Mouse (Mus musculus): ENCODE data around the gene Plxnb1.

Gene Plxnb1

DNA sequence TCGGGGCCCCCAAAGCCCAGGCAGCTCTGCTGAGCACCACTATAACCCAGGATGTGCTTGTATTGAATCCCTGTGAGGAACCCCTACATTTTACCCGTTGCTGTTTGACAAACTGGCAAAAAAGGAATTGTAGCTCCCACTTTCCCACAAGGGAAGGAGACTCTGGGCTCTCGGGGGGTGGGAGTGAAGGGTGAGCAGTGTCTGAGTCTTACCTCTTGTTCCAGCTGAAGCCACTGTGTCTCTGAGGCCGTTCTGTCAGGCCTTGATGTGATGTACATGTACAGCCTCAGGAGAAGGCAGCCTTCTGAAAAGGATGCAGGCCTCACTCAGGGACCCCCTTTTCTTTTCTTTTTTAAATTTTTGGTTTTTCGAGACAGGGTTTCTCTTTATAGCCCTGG is 34.3 kb upstream of the Plxnb1 start:
- DNase-seq (ENCODE audit: low spot score) = no peak

DNA sequence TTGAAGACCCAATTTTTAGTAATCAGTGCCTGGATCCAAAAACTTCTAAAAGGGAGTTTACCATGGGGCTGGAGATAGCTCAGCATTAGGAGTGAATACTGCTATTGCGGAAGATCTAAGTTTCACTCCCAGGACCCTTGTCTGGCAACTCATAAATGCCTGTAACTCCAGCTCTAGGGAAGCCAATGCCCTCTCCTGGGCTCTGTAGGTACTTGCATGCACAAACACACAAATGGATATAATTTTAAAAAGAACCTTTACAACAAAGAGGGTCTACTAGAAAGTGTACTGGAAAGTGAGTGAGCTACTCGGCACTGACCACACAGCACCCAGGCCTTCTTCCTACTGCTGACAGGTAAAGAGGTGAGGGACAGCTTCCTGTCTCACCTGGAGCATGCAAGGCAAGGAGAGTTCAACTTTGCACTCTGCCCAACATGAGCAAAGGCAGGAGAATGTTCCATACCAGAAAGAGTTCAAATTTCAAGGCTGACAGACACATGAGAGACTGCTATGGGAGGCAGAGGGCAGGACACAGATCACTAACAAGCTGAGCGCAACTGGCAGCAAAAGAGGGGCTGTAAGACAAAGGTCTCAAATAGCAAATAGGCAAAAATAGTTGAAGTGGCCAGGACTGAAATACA is 27.0 kb upstream of the Plxnb1 start:
- no peak for DNase-seq (ENCODE audit: low spot score)

DNA sequence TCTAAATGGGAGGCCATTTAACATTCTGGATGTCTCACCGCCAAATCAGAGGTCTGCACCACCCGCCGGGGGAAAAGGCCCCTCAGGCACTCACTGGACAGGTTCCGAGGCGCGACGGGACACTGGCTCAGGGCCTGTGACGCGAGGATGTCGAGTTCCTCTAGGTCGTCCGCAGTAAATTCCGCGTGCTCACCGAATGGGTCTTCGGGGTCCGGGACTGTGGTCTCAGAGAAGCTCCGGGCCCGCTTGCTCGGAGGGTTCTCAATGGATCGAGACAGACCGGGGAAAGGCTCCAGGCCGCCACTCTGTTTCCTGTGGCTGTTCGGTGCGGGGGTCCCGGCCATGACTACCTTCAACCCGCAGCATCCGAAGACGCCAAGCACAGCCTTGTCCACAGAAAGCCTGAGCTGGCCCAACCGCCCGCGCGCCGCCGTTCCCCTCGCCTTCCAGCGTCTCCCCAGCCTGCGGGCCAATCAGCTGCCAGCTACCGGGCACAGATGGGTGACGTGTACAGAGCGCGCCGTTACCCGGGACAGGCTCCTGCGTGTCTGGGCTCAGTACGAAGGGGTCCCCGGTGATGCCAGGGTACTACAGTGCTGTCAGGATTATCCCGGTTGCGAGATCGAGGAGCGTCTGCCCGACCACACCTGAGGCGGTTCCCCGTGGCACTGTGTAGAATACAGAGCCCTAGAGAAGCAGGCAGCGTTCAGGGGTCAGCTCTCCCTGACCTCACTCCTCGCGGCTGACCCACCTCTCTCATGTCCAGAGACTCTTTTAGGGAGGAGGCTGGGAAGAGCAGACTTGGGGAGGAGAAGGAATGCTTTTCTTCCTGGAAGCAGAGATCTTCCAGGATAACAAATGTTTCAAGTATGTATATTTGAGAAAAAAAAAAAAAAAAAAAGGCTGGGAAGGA is 21.3 kb upstream of the Plxnb1 start, which contains the start of gene Atrip:
TSS of gene Atrip (minus strand) at position 464 of the 913 bp plus-strand sequence.
- DNase-seq (ENCODE audit: low spot score) = peak; percentile 75

GRCm38 (mm10) chr9:109080516-109080915 is 14.7 kb upstream of the Plxnb1 start:
- DNase-seq (ENCODE audit: low spot score) = no peak

GRCm38 (mm10) chr9:109081749-109082123 is 13.5 kb upstream of the Plxnb1 start:
- DNase-seq (ENCODE audit: low spot score) = no peak

DNA sequence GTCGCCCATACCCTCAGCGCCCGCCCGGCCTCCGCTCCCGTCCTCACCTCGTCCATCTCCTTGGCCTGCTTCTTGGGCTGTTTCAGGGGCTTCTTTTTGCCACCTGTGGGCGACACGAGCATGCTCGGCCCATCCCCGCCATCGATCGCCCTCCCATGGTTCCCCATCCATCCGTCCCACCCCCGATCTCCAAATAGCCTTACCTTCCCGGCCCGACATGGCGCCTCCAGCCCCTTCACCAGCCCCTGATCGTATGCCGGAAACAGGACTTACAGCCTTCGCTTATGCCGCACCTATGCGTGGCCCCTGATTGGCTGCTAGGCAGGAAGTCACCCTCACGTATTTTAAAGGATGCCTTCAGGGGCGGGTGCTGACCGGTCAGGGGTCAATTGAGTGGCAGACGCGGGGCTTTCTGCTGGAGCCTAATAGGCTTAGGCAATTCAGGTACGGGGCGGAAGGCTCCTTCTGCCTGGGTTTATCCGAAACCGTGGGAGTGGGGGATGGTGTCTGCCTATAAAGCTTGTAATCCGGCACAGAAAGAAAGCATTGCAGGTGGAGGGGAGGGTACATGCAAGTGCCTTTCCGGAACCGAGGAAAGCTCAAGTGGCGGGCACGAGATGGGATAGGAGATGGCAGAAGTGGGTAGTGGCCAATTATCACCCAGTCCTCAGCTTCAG is 12.9 kb upstream of the Plxnb1 start, which contains the start of the genes Ccdc51 and Tma7:
TSS of gene Ccdc51 (plus strand) at position 370 of the 677 bp plus-strand sequence.
TSS of gene Tma7 (minus strand) at position 464 of the 677 bp plus-strand sequence.
- DNase-seq (ENCODE audit: low spot score) = peak; percentile 71

- DNase-seq (ENCODE audit: low spot score) = no peak
Measured at GRCm38 (mm10) chr9:109084922-109085321, 10.3 kb upstream of the Plxnb1 start.

- no peak for DNase-seq (ENCODE audit: low spot score)
Measured at GRCm38 (mm10) chr9:109087987-109088386, 7.2 kb upstream of the Plxnb1 start.

DNA sequence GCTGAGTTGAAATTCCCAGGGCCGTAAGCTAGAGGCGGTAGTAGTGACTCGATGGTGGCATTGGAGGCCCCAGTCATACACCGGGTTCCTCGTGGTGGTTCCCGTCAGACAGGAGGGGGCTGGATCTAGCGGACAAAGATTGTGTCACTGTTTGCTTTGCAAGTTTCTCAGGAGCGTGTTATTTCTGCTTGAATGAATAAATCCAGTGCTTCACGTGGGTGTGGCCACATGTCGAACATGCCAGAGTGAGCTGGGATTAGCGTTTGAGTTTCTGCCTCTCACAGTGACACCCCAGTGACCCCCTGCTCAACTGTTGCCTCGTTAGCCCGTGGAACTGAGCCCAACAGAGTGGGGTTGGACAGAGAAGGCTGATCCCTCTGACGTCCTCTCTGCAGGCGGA is 4.7 kb upstream of the Plxnb1 start:
- DNase-seq (ENCODE audit: low spot score) = no peak

DNA sequence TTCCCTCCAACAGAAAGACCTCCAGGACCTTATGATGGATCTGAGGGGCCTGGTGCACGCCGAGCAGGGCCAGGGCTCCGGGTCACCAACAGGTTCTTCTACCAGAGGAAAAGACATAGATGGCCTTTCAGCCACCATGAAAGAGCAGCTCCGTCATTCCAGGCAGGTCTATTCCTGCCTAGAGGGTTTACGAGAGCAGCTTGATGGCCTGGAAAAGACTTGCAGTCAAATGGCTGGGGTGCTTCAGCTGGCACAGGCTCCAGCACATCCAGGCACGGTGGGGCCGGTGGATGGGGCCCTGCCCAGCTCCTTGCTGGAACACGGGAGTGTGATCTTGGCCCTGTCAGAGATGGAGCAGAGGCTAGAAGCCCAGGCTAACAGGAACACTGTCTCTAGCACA is 3.4 kb upstream of the Plxnb1 start:
- DNase-seq (ENCODE audit: low spot score) = no peak

GRCm38 (mm10) chr9:109092799-109093198 is 2.4 kb upstream of the Plxnb1 start:
- DNase-seq (ENCODE audit: low spot score) = no peak

DNA sequence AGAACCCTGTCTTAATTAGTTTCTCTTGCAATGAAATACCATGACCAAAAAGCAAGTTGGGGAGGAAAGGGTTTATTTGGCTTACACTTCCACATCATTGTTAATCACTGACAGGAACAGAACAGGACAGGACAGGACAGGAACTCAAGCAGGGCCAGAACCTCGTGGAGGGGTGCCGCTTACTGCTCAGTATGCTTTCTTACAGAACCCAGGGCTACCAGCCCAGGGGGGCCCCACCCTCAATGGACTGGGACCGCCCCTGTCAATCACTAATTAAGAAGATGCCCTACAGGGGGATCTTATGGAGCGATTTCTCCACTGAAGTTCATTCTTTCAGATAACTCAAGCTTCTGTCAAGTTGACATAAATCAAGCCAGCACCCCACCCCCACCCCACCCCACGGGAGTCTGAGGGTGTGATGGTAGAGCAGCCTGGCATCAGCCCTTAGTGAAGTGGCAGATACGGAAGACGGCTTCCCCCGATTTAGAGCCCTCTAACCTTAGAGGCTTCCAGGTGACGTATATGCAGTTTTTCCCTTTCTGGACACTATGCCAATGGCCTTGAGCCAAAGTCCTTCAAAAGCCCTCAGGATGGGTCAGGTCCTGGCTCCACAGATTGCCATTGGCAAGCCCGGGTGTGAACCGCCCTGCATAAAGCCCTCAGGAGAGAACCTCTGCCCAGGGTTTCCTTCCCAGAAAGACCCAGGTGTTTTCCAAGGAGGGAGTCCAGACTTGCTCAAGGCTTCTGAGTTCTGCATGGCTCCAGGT is 1.2 kb upstream of the Plxnb1 start:
- DNase-seq (ENCODE audit: low spot score) = no peak

- no peak for DNase-seq (ENCODE audit: low spot score)
Measured at GRCm38 (mm10) chr9:109094553-109095136, 544 bp upstream of the Plxnb1 start.

- DNase-seq (ENCODE audit: low spot score) = no peak
Measured at GRCm38 (mm10) chr9:109096251-109096661, 1.1 kb downstream of the Plxnb1 start.

GRCm38 (mm10) chr9:109096856-109097255 is 1.7 kb downstream of the Plxnb1 start:
- DNase-seq (ENCODE audit: low spot score) = no peak

DNA sequence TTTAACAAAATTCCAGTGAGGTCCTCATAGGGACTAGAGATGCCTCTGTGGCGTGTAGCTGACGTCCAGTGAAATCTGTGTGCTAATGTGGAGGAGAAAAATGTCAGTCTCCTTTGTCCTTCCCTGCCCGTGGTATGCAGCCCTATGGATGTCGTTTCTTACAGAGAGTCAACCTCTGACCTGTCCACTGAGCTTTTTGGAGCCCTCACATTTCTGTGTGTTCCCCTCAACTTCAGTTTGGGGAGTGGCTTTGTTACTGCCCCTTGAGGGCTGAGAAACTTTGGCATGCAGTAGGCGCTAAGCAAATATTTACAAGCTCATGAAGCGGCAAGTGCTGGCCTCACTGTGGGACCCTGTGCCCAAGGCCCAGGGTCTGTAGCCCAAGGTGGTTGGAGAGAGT is 2.1 kb downstream of the Plxnb1 start:
- no peak for DNase-seq (ENCODE audit: low spot score)

DNA sequence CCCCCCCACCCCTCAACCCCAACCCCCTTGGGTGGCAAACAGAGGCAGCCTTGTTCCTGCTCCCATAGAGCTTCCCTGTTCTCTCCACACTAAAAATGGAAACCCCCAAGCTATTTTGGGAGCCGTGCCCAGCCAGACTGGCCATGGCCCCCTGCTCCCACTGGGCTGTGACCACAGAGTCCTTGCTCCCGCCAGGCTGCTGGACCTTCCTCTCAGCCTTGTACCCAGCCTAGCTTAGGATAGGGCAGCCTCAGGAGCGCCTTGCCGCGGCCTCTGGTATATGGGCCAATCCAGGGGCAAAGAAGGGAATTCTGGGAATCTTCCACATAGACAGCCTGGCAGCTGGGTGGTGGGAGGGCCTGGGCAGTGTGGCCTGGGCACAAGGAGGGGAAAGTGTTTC is 2.6 kb downstream of the Plxnb1 start:
- no peak for DNase-seq (ENCODE audit: low spot score)

- DNase-seq (ENCODE audit: low spot score) = no peak
Measured at GRCm38 (mm10) chr9:109098366-109098765, 3.2 kb downstream of the Plxnb1 start.

- DNase-seq (ENCODE audit: low spot score) = no peak
Measured at GRCm38 (mm10) chr9:109098969-109099368, 3.8 kb downstream of the Plxnb1 start.

- DNase-seq (ENCODE audit: low spot score) = no peak
Measured at GRCm38 (mm10) chr9:109100307-109100928, 5.2 kb downstream of the Plxnb1 start.

DNA sequence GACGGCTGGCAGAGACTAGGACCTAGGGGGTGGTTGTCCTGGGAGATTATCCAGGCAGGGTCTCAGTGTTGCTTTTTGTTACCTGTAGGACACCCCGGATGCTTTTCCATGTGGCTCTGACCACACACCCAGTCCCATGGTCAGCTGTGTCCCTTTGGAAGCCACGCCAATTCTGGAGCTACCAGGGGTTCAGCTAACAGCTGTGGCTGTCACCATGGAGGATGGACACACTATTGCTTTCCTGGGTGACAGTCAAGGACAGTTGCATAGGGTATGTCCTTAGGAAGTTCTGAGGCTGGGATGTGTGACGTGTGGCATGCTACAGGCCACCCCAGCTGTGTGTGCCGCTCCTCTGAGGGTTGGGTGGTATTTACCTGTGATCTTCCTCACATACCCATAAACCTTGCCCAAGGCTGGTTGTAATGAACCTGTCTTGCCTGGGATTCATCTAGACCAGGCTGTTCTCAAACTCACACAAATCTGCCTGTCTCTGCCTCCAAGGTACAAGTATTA is 6.8 kb downstream of the Plxnb1 start:
- no peak for DNase-seq (ENCODE audit: low spot score)

Measured in layer of hippocampus, adult 9-10 months (tissue).